Mouse (Mus musculus): ENCODE data around the gene Pde4c.

DNA sequence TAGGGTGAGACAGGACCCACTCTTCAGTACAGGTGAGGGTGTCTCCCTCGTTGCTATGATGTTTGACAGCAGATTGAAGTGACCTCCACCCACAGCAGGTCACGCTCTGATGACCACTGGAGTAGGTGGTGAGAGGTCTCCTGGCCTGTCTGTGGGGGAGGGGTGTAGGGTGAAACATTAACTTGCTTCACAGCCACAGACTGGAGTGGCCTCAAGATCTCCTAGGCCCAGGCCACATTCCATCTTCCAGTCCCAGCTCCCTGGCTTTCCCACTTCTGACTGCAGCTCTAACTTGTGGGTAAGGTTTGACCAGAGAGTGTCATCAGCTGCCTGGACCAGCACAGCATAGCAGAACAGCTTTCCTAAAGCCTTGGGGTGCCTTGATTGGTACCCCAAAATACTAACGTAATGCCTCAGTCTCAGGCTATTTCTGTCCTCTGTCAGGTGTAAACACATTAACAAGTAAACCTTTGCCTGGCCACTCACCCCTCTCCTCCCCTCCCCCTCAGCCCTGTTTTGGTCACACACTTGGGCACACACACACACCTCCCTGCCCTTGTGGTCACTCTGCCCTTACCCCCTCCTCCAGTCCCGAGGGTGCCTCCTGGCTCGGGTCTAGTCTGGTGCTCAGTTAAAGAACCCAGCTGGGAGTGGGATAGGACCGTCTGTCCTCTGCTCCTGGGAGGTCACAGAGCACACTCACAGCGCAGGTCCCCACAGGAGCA lies at the start of gene Pde4c:
- no peak for TF ChIP-seq CTCF (IDR thresholded peaks at IDR 0.05; ENCODE audit: low read depth, low read length)
- TF ChIP-seq POLR2A (IDR thresholded peaks at IDR 0.05; ENCODE audit: insufficient read depth, low read length) = no peak

Measured in ES-Bruce4 (cell line).